Mouse (Mus musculus): ENCODE results near the gene Gm13762.

DNA sequence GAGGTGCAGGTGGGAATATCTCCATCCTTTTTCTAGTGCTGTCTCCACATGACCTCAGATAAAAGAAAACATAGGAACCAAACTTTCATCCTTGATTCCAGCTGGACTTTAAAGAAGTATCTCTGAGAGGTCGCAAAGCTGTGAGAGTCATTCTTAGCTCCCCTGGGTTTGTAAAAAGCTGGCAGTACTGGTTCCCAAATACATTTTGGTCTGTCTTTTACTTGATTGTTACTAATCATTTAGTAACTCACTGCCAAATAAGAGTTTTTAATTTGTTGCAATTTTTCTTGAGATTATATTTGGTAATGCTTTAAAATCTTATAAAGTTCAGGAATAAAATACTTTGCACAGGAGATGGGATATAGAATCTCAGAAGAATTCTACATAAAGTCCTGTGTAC lies 42.1 kb downstream of the Gm13762 start, which contains the start of gene Olfr1211:
- TF ChIP-seq CTCF (IDR thresholded peaks at IDR 0.05; ENCODE audit: borderline replicate concordance, insufficient read depth, low read depth, low read length) = no peak
- TF ChIP-seq POLR2A (IDR thresholded peaks at IDR 0.05; ENCODE audit: borderline replicate concordance, insufficient read depth, low read length) = no peak

All from cerebellum, adult 2 months (tissue).